Mouse (Mus musculus) hindbrain, embryonic 15.5 days (tissue): ENCODE data around the gene Ccdc86. TPM values are rescaled to one million over a fixed set of nuclear protein-coding genes. Genes with fewer than 3 reads are reported as not detected.

ENCODE experiments used
- ATAC-seq: fragments of 200-750 bp; cut with Nextera tagmentation; 2 replicates; pipeline ENCODE4 v1.8.0; 2017; ENCODE audit warnings: low read depth, moderate number of reproducible peaks, moderate TSS enrichment; ENCODE audit not compliant: low FRiP score
- H3K27ac ChIP-seq: fragments of 300-500 bp; sonication (generic); replicated peaks from 2 replicates; pipeline ENCODE4 v1.5.1; 2015; ENCODE audit warnings: mild to moderate bottlenecking, inconsistent platforms
- H3K27me3 ChIP-seq: fragments of 300-500 bp; sonication (generic); 2 replicates; pipeline ENCODE4 v1.6.1; 2015; ENCODE audit warnings: control low read depth, inconsistent platforms
- H3K36me3 ChIP-seq: fragments of 300-500 bp; sonication (generic); 2 replicates; pipeline ENCODE4 v1.6.1; 2015; ENCODE audit warnings: control low read depth, inconsistent platforms
- H3K4me1 ChIP-seq: fragments of 300-500 bp; sonication (generic); replicated peaks from 2 replicates; pipeline ENCODE4 v1.6.1; 2015; ENCODE audit warnings: control low read depth, inconsistent platforms
- H3K4me2 ChIP-seq: fragments of 300-500 bp; sonication (generic); 2 replicates; pipeline ENCODE4 v1.6.1; 2015; ENCODE audit warnings: moderate library complexity, mild to moderate bottlenecking, inconsistent platforms
- H3K4me3 ChIP-seq: fragments of 300-500 bp; sonication (generic); 2 replicates; pipeline ENCODE4 v1.5.1; 2015; ENCODE audit warnings: mild to moderate bottlenecking, inconsistent platforms
- H3K9ac ChIP-seq: fragments of 300-500 bp; sonication (generic); 2 replicates; pipeline ENCODE4 v1.6.1; 2015; ENCODE audit warnings: inconsistent platforms
- H3K9me3 ChIP-seq: fragments of 300-500 bp; sonication (generic); 2 replicates; pipeline ENCODE4 v1.6.1; 2016; ENCODE audit warnings: control low read depth, inconsistent platforms
- WGBS: fragments of 180-500 bp; shearing (Covaris S2); methylation state at CpG from one replicate; pipeline ENCODE4 v1.1.7; 2015; 5-methylcytosine and 5-hydroxymethylcytosine counted together
- polyA plus RNA-seq: library from polyadenylated mRNA; unstranded; fragments of >200 nt; fragmentation: Nextera tagmentation; extraction: Ambion mirVana; gene quantifications from 2 replicates; pipeline ENCODE4 v1.2.1, GENCODE M21; 2015

Gene Ccdc86
- polyA plus RNA-seq, 1 experiment from 2014 or later: 14.6 TPM

- Histone ChIP-seq H3K27me3 (no peaks in the 10 kb centered on the region), H3K4me1 (no peaks in the 10 kb centered on the region), H3K9me3 (no peaks in the 10 kb centered on the region), H3K27ac (no peak overlapping the region), H3K36me3 (no peaks in the 10 kb centered on the region), H3K4me2 (no peak overlapping the region), H3K4me3 (no peak overlapping the region), H3K9ac (no peak overlapping the region)
- no peak for ATAC-seq
- 69% methylated on average over 4 of the region's 4 CpGs for WGBS
Observed at GRCm38 (mm10) chr19:10924220-10924619, 24.8 kb downstream of the Ccdc86 start.

DNA sequence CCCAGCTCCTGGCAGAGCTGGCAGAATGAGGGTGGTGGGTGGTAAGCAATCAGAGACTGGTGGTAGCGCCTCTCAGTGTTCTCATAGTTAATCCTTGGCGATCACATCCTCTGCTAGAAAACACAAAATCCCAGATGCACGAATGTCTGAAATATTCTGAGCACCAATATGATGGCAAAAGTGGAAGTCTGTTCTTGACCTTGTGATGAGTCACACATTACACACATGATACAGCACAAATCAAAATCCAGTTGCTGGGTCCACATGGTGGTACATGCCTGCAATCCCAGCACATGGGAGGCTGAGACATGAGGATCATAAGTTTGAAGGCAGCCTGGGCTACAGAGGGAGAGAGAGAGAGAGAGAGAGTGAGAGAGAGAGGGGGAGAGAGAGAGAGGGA, 28.0 kb downstream of the Ccdc86 start:
- Histone ChIP-seq H3K4me1 (0 out of 2 replicates have a peak, but pooled peaks cover 4% of the 10 kb centered on the region), H3K9me3 (no peaks in the 10 kb centered on the region), H3K36me3 (no peaks in the 10 kb centered on the region), H3K27ac (no peak overlapping the region), H3K4me2 (no peak overlapping the region), H3K4me3 (no peak overlapping the region), H3K27me3 (no peaks in the 10 kb centered on the region), H3K9ac (no peak overlapping the region)
- no peak for ATAC-seq
- WGBS: 82% methylated on average over 3 of the region's 3 CpGs

GRCm38 (mm10) chr19:10920532-10920931, 28.5 kb downstream of the Ccdc86 start, which contains the start of gene Zp1:
TSS of gene Zp1 (minus strand) at chr19:10920632.
- Histone ChIP-seq H3K4me2 (no peak within 1 kb of the TSS), H3K36me3 (no peaks in the 10 kb centered on the region), H3K4me1 (0 out of 2 replicates have a peak, but pooled peaks cover 4% of the 10 kb centered on the region), H3K27ac (no peak within 1 kb of the TSS), H3K9me3 (no peaks in the 10 kb centered on the region), H3K9ac (no peak within 1 kb of the TSS), H3K27me3 (no peaks in the 10 kb centered on the region), H3K4me3 (no peak within 1 kb of the TSS)
- WGBS: 62% methylated on average over 2 of the region's 2 CpGs
- no peak for ATAC-seq

GRCm38 (mm10) chr19:10918321-10918991, 30.6 kb downstream of the Ccdc86 start:
- Histone ChIP-seq H3K9ac (no peak overlapping the region), H3K9me3 (no peaks in the 10 kb centered on the region), H3K4me3 (no peak overlapping the region), H3K36me3 (no peaks in the 10 kb centered on the region), H3K27ac (no peak overlapping the region), H3K4me1 (0 out of 2 replicates have a peak, but pooled peaks cover 4% of the 10 kb centered on the region), H3K27me3 (no peaks in the 10 kb centered on the region), H3K4me2 (no peak overlapping the region)
- ATAC-seq: peak; percentile 63
- 84% methylated on average over 10 of the region's 10 CpGs for whole genome bisulfite sequencing

GRCm38 (mm10) chr19:10916506-10916905, 32.6 kb downstream of the Ccdc86 start:
- Histone ChIP-seq H3K4me2 (no peak overlapping the region), H3K27me3 (no peaks in the 10 kb centered on the region), H3K9me3 (no peaks in the 10 kb centered on the region), H3K4me3 (no peak overlapping the region), H3K4me1 (0 out of 2 replicates have a peak, but pooled peaks cover 4% of the 10 kb centered on the region), H3K36me3 (no peaks in the 10 kb centered on the region), H3K27ac (no peak overlapping the region), H3K9ac (no peak overlapping the region)
- 60% methylated on average over 5 of the region's 5 CpGs for WGBS
- no peak for ATAC-seq

- Histone ChIP-seq H3K4me3 (no peak overlapping the region), H3K27me3 (no peaks in the 10 kb centered on the region), H3K27ac (no peak overlapping the region), H3K9me3 (no peaks in the 10 kb centered on the region), H3K4me2 (no peak overlapping the region), H3K9ac (no peak overlapping the region), H3K36me3 (no peaks in the 10 kb centered on the region), H3K4me1 (0 out of 2 replicates have a peak, but pooled peaks cover 4% of the 10 kb centered on the region)
- 85% methylated on average over 2 of the region's 2 CpGs for WGBS
- ATAC-seq: no peak
Observed at GRCm38 (mm10) chr19:10914870-10915269, 34.2 kb downstream of the Ccdc86 start.

DNA sequence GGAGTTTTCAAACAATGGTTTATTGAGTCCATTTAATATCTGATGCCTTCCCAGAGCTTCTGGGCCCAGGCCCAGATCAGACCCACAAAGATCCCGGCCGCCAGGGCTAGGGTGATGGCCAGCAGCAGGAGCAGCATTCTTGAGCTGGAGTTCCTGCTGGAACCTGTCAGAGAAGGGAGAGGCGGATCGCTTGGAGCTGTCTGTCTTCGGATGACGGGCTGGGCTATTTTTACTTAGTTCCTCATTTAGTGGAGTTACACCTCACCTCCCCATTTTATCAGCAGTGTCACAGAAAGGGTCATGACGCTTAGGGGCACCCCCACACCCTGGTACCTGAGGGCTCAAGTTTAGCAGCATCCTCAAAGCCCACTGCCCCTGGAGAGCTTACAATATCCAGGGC, 34.8 kb downstream of the Ccdc86 start:
- Histone ChIP-seq H3K27me3 (no peaks in the 10 kb centered on the region), H3K36me3 (no peaks in the 10 kb centered on the region), H3K27ac (no peak overlapping the region), H3K9ac (no peak overlapping the region), H3K4me3 (no peak overlapping the region), H3K4me2 (no peak overlapping the region), H3K4me1 (0 out of 2 replicates have a peak, but pooled peaks cover 4% of the 10 kb centered on the region), H3K9me3 (no peaks in the 10 kb centered on the region)
- 78% methylated on average over 7 of the region's 7 CpGs for WGBS
- ATAC-seq: no peak

DNA sequence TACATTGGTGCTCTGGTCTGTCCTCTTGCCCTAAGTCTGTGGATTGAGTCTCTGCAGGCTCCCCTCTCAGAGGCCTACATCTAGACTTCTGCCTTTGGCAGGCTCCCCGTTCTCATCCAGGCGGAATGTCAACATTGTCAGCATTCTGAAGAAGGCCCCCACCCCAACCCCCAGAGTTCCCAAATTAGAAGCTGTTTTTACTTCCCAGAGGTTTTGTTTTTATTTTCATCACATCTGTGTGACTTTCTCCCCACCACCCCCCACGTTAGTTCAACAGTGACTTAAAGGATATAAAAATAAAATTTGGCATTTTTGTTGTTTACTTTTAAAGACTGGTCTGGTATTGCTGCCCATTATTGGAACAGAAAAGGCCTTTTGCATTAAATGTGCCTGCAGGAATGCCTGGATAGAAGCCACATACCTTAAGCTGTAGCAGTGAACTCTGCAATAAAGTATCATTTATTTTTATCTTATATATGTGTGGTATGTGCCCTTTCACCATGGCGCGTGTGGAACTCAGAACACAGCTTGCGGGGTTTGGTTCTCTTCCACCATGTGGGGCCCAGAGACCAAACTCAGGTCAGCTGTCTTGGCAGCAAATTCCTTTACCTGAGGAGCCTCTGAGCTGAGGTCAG, 39.9 kb downstream of the Ccdc86 start:
- no peak overlapping the region for H3K27ac ChIP-seq

DNA sequence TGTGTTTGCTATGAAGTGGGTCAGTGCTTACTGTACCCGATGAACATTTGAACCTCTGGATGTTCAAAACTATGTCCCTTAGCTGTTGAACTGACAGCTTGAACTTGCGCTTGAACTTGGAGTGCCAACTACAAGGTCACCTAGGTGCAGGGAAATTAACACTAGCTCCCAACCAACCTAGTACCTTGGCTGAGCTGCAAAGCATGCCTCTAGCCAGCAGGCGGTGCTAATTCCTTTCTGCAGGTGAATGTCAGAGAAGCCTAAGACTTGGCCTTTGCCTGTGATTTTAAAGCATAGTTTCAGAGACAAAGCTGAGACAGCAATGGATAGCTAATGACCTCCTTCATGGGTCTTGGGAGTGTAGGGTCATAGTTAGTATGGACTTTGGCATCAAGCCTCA, 41.2 kb downstream of the Ccdc86 start:
- Histone ChIP-seq H3K4me1 (no peaks in the 10 kb centered on the region), H3K27me3 (no peaks in the 10 kb centered on the region), H3K4me2 (no peak overlapping the region), H3K9ac (no peak overlapping the region), H3K36me3 (peaks cover 31% of the 10 kb centered on the region), H3K9me3 (no peaks in the 10 kb centered on the region), H3K27ac (no peak overlapping the region), H3K4me3 (no peak overlapping the region)
- WGBS: 65% methylated on average over 3 of the region's 3 CpGs
- 0 out of 2 replicates have a peak, but pooled peaks have one; percentile 33 for ATAC-seq

More for the DNA sequence above, 39.9 kb downstream of the Ccdc86 start:
- Histone ChIP-seq H3K4me1 (no peaks in the 10 kb centered on the region), H3K9ac (no peak overlapping the region), H3K4me2 (no peak overlapping the region), H3K27me3 (no peaks in the 10 kb centered on the region), H3K4me3 (no peak overlapping the region), H3K9me3 (no peaks in the 10 kb centered on the region), H3K36me3 (peaks cover 18% of the 10 kb centered on the region)
- ATAC-seq: no peak
- WGBS: 86% methylated on average over 6 of the region's 6 CpGs

DNA sequence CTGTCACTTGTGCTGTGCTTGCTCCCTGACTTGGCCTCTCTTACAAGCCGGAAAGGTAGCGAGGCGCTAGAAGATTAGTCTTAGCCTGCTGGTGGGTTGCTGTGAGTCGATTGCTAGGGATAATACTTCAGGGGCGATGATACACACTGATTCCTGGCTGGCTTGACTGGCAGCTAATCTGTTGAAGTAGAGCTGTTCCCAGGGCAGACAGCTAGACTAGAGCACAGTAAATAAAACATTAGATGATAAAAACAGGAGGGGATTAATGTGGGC, 43.4 kb downstream of the Ccdc86 start:
- no peak overlapping the region for H3K4me3 ChIP-seq
- H3K9me3 ChIP-seq: no peaks in the 10 kb centered on the region
- ATAC-seq: no peak
- H3K27me3 ChIP-seq: no peaks in the 10 kb centered on the region
- H3K9ac ChIP-seq: no peak overlapping the region
- H3K36me3 ChIP-seq: peaks cover 53% of the 10 kb centered on the region
- H3K4me1 ChIP-seq: no peaks in the 10 kb centered on the region
- WGBS: 83% methylated on average over 5 of the region's 5 CpGs
- H3K4me2 ChIP-seq: no peak overlapping the region
- H3K27ac ChIP-seq: peak overlapping the region; percentile 48; the same call in 1 of the 2 replicates

- no peak overlapping the region for H3K9ac ChIP-seq
- ATAC-seq: 0 out of 2 replicates have a peak, but pooled peaks have one; percentile 55
Observed at GRCm38 (mm10) chr19:10904927-10905727, 43.9 kb downstream of the Ccdc86 start.

DNA sequence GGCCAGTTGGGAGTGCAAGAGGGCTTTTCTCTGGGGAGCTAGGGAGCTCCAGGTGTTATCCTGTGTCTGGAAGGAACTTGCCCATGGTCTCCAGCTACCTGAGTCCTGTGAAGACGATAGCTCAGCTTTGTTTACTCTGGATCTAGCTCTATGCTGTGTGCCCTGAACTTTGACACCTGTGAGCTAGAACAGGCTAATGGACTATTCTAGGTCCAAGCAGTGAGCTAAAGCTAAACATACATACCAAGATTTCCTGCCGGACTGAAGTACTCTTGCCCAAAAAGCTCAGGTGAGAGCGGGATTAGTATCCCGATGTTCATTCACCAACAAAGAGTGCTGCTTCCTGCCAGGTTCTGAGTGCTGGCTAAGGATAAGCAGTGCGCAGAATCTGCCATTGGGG, 44.6 kb downstream of the Ccdc86 start:
- H3K4me1 ChIP-seq: no peaks in the 10 kb centered on the region
- no peak overlapping the region for H3K4me2 ChIP-seq
- H3K27me3 ChIP-seq: no peaks in the 10 kb centered on the region
- no peak overlapping the region for H3K27ac ChIP-seq
- 96% methylated on average over 5 of the region's 5 CpGs for WGBS
- H3K4me3 ChIP-seq: no peak overlapping the region
- no peak for ATAC-seq
- H3K36me3 ChIP-seq: peaks cover 65% of the 10 kb centered on the region
- no peaks in the 10 kb centered on the region for H3K9me3 ChIP-seq
- H3K9ac ChIP-seq: no peak overlapping the region

More at GRCm38 (mm10) chr19:10904927-10905727, 43.9 kb downstream of the Ccdc86 start:
- Histone ChIP-seq H3K9me3 (no peaks in the 10 kb centered on the region), H3K4me2 (no peak overlapping the region), H3K4me3 (no peak overlapping the region), H3K4me1 (no peaks in the 10 kb centered on the region), H3K27me3 (no peaks in the 10 kb centered on the region), H3K36me3 (peaks cover 59% of the 10 kb centered on the region), H3K27ac (peak overlapping the region; percentile 48; the same call in 1 of the 2 replicates)
- WGBS: 65% methylated on average over 7 of the region's 7 CpGs
